Mouse (Mus musculus) megakaryocyte, embryonic 14.5 days (primary cell): ENCODE measurements around the gene Tars2.

Source experiments
- FLI1 ChIP-seq: IDR thresholded peaks from 2 replicates; pipeline ENCODE4 v1.6.1; 2012; ENCODE audit warnings: low read length, inconsistent platforms, mixed read lengths
- GATA1 ChIP-seq: IDR thresholded peaks from 3 replicates; pipeline ENCODE4 v1.6.1; 2012; ENCODE audit warnings: mixed read lengths, low read length, inconsistent platforms, borderline replicate concordance

- TF ChIP-seq GATA1 (no peak), FLI1 (no peak)
Measured at GRCm38 (mm10) chr3:95740406-95740805, 19.6 kb downstream of the Tars2 start.
